Mouse (Mus musculus): ENCODE data around the gene Arid5b. TPM values are rescaled to one million over a fixed set of nuclear protein-coding genes. Genes with fewer than 3 reads are reported as not detected.
A peak's percentile ranks its signal among the peaks of the same experiment; 100 is the strongest.

Arid5b gene
- total and polyA plus RNA-seq, 2 experiments from 2014 or later = 13.3 to 13.6 TPM

DNA sequence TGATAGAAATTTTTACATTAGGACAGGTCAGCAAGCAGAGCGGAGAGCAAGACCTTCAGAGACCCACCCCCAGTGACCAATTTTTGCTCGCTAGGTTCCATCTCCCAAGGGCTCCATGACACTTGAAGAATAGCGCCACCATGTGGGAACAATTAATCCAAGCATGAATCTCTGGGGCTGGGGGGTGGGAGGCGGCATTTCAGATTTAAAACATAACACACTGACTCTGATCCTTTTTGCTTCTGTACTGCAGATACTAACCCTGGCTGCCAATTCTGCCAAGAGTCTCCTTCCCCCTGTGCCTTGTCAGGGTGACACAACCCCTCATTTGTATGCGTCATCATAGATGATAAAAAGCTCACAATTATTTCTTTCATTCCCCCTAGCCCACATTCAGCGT is 122.4 kb downstream of the Arid5b start:
- WGBS = 83% methylated on average over 6 of the region's 6 CpGs
- no peaks in the 10 kb centered on the region for H3K27me3 ChIP-seq (ENCODE audit: insufficient read depth, low read length)

DNA sequence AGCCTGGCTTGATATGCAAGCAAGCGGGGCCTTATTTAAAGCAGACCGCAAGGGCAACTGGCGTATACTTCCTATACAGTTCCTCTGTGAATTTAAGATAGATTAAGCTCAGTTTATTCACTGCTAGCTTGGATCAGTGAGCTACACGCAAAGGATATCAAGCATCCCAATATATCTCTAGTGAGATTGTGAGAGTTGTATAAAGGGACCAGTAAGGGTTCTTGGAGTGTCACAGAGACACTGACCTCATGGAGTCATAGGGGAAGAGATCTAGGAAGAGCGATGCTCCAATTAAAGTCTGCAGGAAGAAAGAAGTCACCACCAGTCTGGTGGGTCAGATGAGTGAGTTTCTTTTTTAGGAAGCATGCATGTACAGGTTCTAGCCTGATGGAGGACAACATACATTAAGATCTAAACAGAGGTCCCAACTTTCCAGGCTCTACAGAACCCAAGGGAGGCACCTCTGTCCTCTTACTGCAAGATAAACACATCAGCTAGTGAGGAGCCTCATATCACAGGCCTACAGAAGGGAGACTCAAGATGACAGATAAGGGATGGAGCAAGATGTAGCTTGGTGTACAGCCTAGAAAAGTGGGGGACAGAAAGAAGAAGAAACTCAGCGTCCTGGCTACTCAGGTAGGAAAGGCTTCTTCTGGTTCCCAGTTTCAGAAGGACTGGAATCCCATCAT is 123.0 kb downstream of the Arid5b start:
- no peak for TF ChIP-seq CTCF (IDR thresholded peaks at IDR 0.05)
- no peak for ATAC-seq (ENCODE audit: low FRiP score)
- WGBS = 96% methylated on average over 6 of the region's 6 CpGs
- Histone ChIP-seq H3K9me3 (ENCODE audit: low read length) (no peaks in the 10 kb centered on the region), H3K27ac (ENCODE audit: low read depth, low read length) (no peak overlapping the region), H3K36me3 (ENCODE audit: insufficient read depth, low read length) (no peaks in the 10 kb centered on the region), H3K27me3 (ENCODE audit: insufficient read depth, low read length) (no peaks in the 10 kb centered on the region), H3K4me1 (ENCODE audit: insufficient read depth, low read length) (peaks cover 5% of the 10 kb centered on the region; the same call in 1 of the 2 replicates), H3K4me2 (ENCODE audit: low read depth, low read length, poor library complexity, severe bottlenecking) (no peak overlapping the region), H3K4me3 (ENCODE audit: low read depth, low read length) (no peak overlapping the region), H3K9ac (replicated peaks; ENCODE audit: low read length, poor library complexity, severe bottlenecking) (no peak overlapping the region)
- no peak for DNase-seq (ENCODE audit: low spot score)

More for the DNA sequence above, 122.4 kb downstream of the Arid5b start:
- H3K9me3 ChIP-seq (ENCODE audit: low read length) = no peaks in the 10 kb centered on the region
- DNase-seq (ENCODE audit: low spot score) (no peak), ATAC-seq (ENCODE audit: low FRiP score) (no peak)
- H3K4me1 ChIP-seq (ENCODE audit: insufficient read depth, low read length) = peaks cover 5% of the 10 kb centered on the region; the same call in 1 of the 2 replicates
- no peak overlapping the region for H3K4me3 ChIP-seq (ENCODE audit: low read depth, low read length)
- no peak overlapping the region for H3K9ac ChIP-seq (replicated peaks; ENCODE audit: low read length, poor library complexity, severe bottlenecking)
- H3K36me3 ChIP-seq (ENCODE audit: insufficient read depth, low read length) = no peaks in the 10 kb centered on the region
- TF ChIP-seq CTCF (IDR thresholded peaks at IDR 0.05) = peak; percentile 32; the same call in 1 of the 2 replicates
- H3K4me2 ChIP-seq (ENCODE audit: low read depth, low read length, poor library complexity, severe bottlenecking) = no peak overlapping the region
- H3K27ac ChIP-seq (ENCODE audit: low read depth, low read length) = no peak overlapping the region

DNA sequence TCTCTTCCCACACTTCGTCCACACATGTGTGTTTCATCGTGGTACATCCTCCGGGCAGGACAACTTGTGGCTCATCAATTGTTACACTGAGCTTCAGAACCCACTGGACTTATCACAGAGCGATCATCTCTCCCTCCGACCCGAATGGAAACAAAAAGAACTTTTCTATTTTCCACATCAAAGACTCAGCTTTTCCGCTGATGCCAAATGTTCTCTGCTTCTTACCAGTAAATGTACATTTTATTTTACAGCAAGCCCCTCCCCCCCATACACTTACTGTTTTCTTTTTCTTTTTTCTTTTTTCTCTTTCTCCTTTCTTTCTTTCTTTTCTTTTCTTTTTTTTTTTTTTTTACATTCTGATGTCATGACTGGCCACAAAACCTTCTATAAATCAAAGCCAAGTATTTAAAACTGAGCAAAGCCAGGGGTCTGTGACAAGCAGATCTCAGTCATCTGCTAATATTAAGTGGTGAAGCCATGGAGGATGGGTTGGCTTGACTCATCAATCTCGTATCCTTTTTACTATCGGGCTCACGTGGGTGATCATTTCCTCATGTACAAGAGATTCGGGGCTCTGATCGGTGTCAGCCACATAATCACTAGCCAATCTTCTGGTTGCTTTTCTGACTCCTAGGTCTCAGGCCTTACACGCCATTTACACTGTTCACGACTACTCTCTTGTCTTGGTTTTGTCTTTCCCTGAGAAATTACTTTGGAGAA is 124.3 kb downstream of the Arid5b start:
- H3K4me2 ChIP-seq (ENCODE audit: low read depth, low read length, poor library complexity, severe bottlenecking) = peak overlapping the region; percentile 34
- H3K4me3 ChIP-seq (ENCODE audit: low read depth, low read length) = no peak overlapping the region
- DNase-seq (ENCODE audit: low spot score) (no peak), ATAC-seq (ENCODE audit: low FRiP score) (no peak)
- WGBS = 70% methylated on average over 14 of the region's 14 CpGs
- no peaks in the 10 kb centered on the region for H3K9me3 ChIP-seq (ENCODE audit: low read length)
- H3K27me3 ChIP-seq (ENCODE audit: insufficient read depth, low read length) = no peaks in the 10 kb centered on the region
- no peak overlapping the region for H3K9ac ChIP-seq (replicated peaks; ENCODE audit: low read length, poor library complexity, severe bottlenecking)
- 0 out of 2 replicates have a peak overlapping the region, but pooled peaks have one; percentile 32 for H3K27ac ChIP-seq (ENCODE audit: low read depth, low read length)
- H3K36me3 ChIP-seq (ENCODE audit: insufficient read depth, low read length) = no peaks in the 10 kb centered on the region
- peaks cover 5% of the 10 kb centered on the region; the same call in 1 of the 2 replicates for H3K4me1 ChIP-seq (ENCODE audit: insufficient read depth, low read length)
- TF ChIP-seq CTCF (IDR thresholded peaks at IDR 0.05) = no peak

DNA sequence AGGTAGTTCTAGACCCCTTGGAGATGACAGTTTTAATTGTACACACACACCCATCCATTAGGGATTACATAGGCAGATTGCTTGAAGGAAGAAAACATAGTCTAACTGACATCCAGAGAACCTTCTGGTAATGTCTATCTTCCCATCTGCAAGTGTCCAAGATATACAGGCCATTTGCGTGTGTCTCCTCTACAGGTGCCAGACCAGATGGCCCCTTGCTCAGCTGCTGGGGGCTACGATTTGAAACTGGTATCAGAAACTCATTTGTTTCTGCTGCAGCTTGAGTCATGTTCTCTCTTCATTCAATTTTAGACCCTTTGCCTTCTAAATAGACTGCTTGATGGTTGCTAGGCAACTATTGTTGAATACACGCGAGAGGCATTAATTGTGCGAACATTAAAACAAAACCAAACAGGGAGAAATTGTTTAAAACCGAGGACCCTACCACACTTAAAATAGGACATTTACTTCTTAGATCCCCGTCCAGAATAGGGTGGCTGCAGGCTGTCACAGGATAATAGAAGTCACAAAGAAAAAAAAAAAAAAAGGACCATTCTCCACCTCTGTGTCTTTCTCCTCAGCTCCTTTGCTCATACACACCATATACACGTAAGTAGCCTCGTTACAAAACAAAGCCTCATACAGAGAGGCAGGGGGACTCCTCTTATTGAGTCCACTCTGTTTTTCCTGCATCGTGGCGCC is 125.0 kb downstream of the Arid5b start:
- peak; percentile 53 for DNase-seq (ENCODE audit: low spot score)
- no peak for TF ChIP-seq CTCF (IDR thresholded peaks at IDR 0.05)
- H3K27ac ChIP-seq (ENCODE audit: low read depth, low read length) = peak overlapping the region; percentile 32; the same call in 1 of the 2 replicates
- H3K9me3 ChIP-seq (ENCODE audit: low read length) = no peaks in the 10 kb centered on the region
- H3K27me3 ChIP-seq (ENCODE audit: insufficient read depth, low read length) = no peaks in the 10 kb centered on the region
- H3K9ac ChIP-seq (replicated peaks; ENCODE audit: low read length, poor library complexity, severe bottlenecking) = no peak overlapping the region
- H3K4me2 ChIP-seq (ENCODE audit: low read depth, low read length, poor library complexity, severe bottlenecking) = peak overlapping the region; percentile 34
- WGBS = 25% methylated on average over 11 of the region's 11 CpGs
- peaks cover 5% of the 10 kb centered on the region; the same call in 1 of the 2 replicates for H3K4me1 ChIP-seq (ENCODE audit: insufficient read depth, low read length)
- H3K36me3 ChIP-seq (ENCODE audit: insufficient read depth, low read length) = no peaks in the 10 kb centered on the region
- no peak for ATAC-seq (ENCODE audit: low FRiP score)
- H3K4me3 ChIP-seq (ENCODE audit: low read depth, low read length) = peak overlapping the region; percentile 9; the same call in 1 of the 2 replicates

GRCm38 (mm10) chr10:68148495-68148894 is 130.0 kb downstream of the Arid5b start:
- Histone ChIP-seq H3K9ac (replicated peaks; ENCODE audit: low read length, poor library complexity, severe bottlenecking) (no peak overlapping the region), H3K27ac (ENCODE audit: low read depth, low read length) (no peak overlapping the region), H3K27me3 (ENCODE audit: insufficient read depth, low read length) (no peaks in the 10 kb centered on the region), H3K4me1 (ENCODE audit: insufficient read depth, low read length) (0 out of 2 replicates have a peak, but pooled peaks cover 5% of the 10 kb centered on the region), H3K9me3 (ENCODE audit: low read length) (no peaks in the 10 kb centered on the region), H3K4me3 (ENCODE audit: low read depth, low read length) (no peak overlapping the region), H3K36me3 (ENCODE audit: insufficient read depth, low read length) (no peaks in the 10 kb centered on the region), H3K4me2 (ENCODE audit: low read depth, low read length, poor library complexity, severe bottlenecking) (no peak overlapping the region)
- ATAC-seq (ENCODE audit: low FRiP score) (no peak), DNase-seq (ENCODE audit: low spot score) (no peak)
- no peak for TF ChIP-seq CTCF (IDR thresholded peaks at IDR 0.05)
- WGBS = 85% methylated on average over 6 of the region's 6 CpGs
